Mouse (Mus musculus) testis, adult 2 months (tissue): ENCODE measurements around the gene Rnf151. TPM values are rescaled to one million over a fixed set of nuclear protein-coding genes. Genes with fewer than 3 reads are reported as not detected.
A peak's percentile ranks its signal among the peaks of the same experiment; 100 is the strongest.

ENCODE experiments used
- H3K27ac ChIP-seq: fragments of 200-500 bp; 2 replicates; pipeline ENCODE4 v1.5.1; 2012; ENCODE audit warnings: low read depth, low read length; ENCODE audit not compliant: control insufficient read depth, insufficient read depth
- H3K27me3 ChIP-seq: fragments of 200-500 bp; 2 replicates; pipeline ENCODE4 v1.6.1; 2012; ENCODE audit warnings: mild to moderate bottlenecking, low read length, moderate library complexity; ENCODE audit not compliant: control insufficient read depth, insufficient read depth
- H3K36me3 ChIP-seq: fragments of 200-500 bp; 2 replicates; pipeline ENCODE4 v1.6.1; 2012; ENCODE audit warnings: mild to moderate bottlenecking, low read length; ENCODE audit not compliant: control insufficient read depth, insufficient read depth
- H3K4me1 ChIP-seq: fragments of 200-500 bp; 2 replicates; pipeline ENCODE4 v1.6.1; 2012; ENCODE audit warnings: low read length; ENCODE audit not compliant: control insufficient read depth, insufficient read depth
- H3K4me3 ChIP-seq: fragments of 200-500 bp; 2 replicates; pipeline ENCODE4 v1.5.1; 2012; ENCODE audit warnings: low read depth, mild to moderate bottlenecking, low read length, moderate library complexity, mixed read lengths; ENCODE audit not compliant: control insufficient read depth
- CTCF ChIP-seq: fragments of 200-500 bp; IDR thresholded peaks from 2 replicates; pipeline ENCODE4 v1.5.1; 2012; ENCODE audit warnings: low read depth, mild to moderate bottlenecking, inconsistent platforms, low read length, moderate library complexity; ENCODE audit not compliant: control insufficient read depth, insufficient read depth, insufficient replicate concordance
- POLR2A ChIP-seq: fragments of 200-500 bp; IDR thresholded peaks from 2 replicates; pipeline ENCODE4 v1.6.1; 2012; ENCODE audit warnings: low read depth, mild to moderate bottlenecking, inconsistent platforms, low read length, moderate library complexity; ENCODE audit not compliant: control insufficient read depth
- polyA plus RNA-seq: library from polyadenylated mRNA; depleted of rRNA; stranded (reverse); fragments of >200 nt; gene quantifications from 2 replicates; pipeline ENCODE4 v1.2.3, GENCODE M21; 2012

Rnf151 gene
- polyA plus RNA-seq, 1 experiment, result 1,124 TPM

- Histone ChIP-seq H3K4me3 (no peak overlapping the region), H3K27ac (no peak overlapping the region), H3K4me1 (peaks cover 16% of the 10 kb centered on the region), H3K27me3 (no peaks in the 10 kb centered on the region), H3K36me3 (no peaks in the 10 kb centered on the region)
- TF ChIP-seq CTCF (no peak), POLR2A (no peak)
Observed at GRCm38 (mm10) chr17:24730787-24731186, 12.9 kb upstream of the Rnf151 start.

- Histone ChIP-seq H3K27ac (no peak overlapping the region), H3K4me3 (no peak overlapping the region), H3K27me3 (no peaks in the 10 kb centered on the region), H3K36me3 (no peaks in the 10 kb centered on the region), H3K4me1 (peaks cover 12% of the 10 kb centered on the region)
- no peak for TF ChIP-seq CTCF
Observed at GRCm38 (mm10) chr17:24729067-24729466, 11.2 kb upstream of the Rnf151 start.

- Histone ChIP-seq H3K27ac (no peak overlapping the region), H3K27me3 (no peaks in the 10 kb centered on the region), H3K4me1 (peaks cover 12% of the 10 kb centered on the region), H3K36me3 (no peaks in the 10 kb centered on the region), H3K4me3 (peak overlapping the region; percentile 59)
- TF ChIP-seq POLR2A (no peak), CTCF (no peak)
Observed at GRCm38 (mm10) chr17:24728184-24728583, 10.3 kb upstream of the Rnf151 start.

GRCm38 (mm10) chr17:24727618-24728017 is 9.8 kb upstream of the Rnf151 start, which contains the start of gene Rpl3l:
Gene Rpl3l (plus strand): TSS chr17:24727820.
- H3K27me3 ChIP-seq, result no peaks in the 10 kb centered on the region
- H3K4me1 ChIP-seq, result peaks cover 12% of the 10 kb centered on the region
- no peaks in the 10 kb centered on the region for H3K36me3 ChIP-seq
- H3K27ac ChIP-seq, result no peak within 1 kb of the TSS
- TF ChIP-seq POLR2A, result no peak
- TF ChIP-seq CTCF, result no peak
- peak within 1 kb of the TSS; percentile 59 for H3K4me3 ChIP-seq

GRCm38 (mm10) chr17:24725637-24726390 is 8.0 kb upstream of the Rnf151 start:
- Histone ChIP-seq H3K27ac (no peak overlapping the region), H3K4me3 (no peak overlapping the region), H3K27me3 (no peaks in the 10 kb centered on the region), H3K4me1 (peaks cover 12% of the 10 kb centered on the region), H3K36me3 (no peaks in the 10 kb centered on the region)
- TF ChIP-seq CTCF (no peak), POLR2A (no peak)

GRCm38 (mm10) chr17:24724184-24724583 is 6.3 kb upstream of the Rnf151 start, which contains the start of gene Ndufb10:
Gene Ndufb10 (minus strand): TSS chr17:24724478.
- Histone ChIP-seq H3K36me3 (no peaks in the 10 kb centered on the region), H3K27ac (peak within 1 kb of the TSS; percentile 83), H3K27me3 (no peaks in the 10 kb centered on the region), H3K4me1 (peaks cover 12% of the 10 kb centered on the region), H3K4me3 (peak within 1 kb of the TSS; percentile 96)
- TF ChIP-seq CTCF (peak; percentile 97), POLR2A (peak; percentile 92)

GRCm38 (mm10) chr17:24723881-24724180 is 6.0 kb upstream of the Rnf151 start:
- peaks cover 12% of the 10 kb centered on the region for H3K4me1 ChIP-seq
- peak overlapping the region; percentile 83 for H3K27ac ChIP-seq
- H3K36me3 ChIP-seq, result no peaks in the 10 kb centered on the region
- TF ChIP-seq POLR2A, result no peak
- TF ChIP-seq CTCF, result no peak
- peak overlapping the region; percentile 96 for H3K4me3 ChIP-seq
- H3K27me3 ChIP-seq, result no peaks in the 10 kb centered on the region
